Mouse (Mus musculus): ENCODE measurements around the gene Ldah. TPM values are rescaled to one million over a fixed set of nuclear protein-coding genes. Genes with fewer than 3 reads are reported as not detected.
"Not testable (repeated sequence)": the region's sequence is repeated elsewhere in the genome, so short reads cannot be mapped to it uniquely, and the experiment has no call there.

The Ldah gene
- polyA plus RNA-seq (2015; fragmentation: Nextera tagmentation; extraction: Ambion mirVana), result 36.5 and 43.0 TPM in 2 replicates

DNA sequence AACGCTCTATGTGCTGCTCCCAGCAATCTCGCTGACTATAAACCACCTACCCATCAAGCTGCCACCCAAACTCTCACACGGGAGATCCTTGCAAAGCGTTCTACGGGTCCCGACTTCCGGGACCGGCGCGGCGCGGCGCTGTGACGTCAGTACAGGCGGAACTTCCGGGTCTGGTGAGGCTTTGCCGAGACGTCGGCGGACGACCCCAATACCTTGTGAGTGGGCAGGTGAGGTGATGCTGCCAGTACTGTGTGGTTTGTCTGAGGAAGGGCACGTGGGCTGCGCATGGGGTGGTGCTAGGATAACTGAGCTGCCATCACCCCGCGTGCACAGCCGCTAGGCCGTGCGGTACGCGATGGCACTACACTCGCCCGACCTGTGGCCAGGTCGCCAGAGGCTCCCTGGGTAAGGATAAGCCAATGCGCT lies at the start of gene Ldah:
TSS of gene Ldah (plus strand) at position 130 of the 426 bp plus-strand sequence.
- H3K4me2 ChIP-seq (ENCODE audit: low read depth, low read length), result peak within 1 kb of the TSS; percentile 80
- under 1% methylated on average over 34 of the region's 34 CpGs for WGBS
- H3K4me3 ChIP-seq (ENCODE audit: low read length), result peak within 1 kb of the TSS; percentile 93
- peak within 1 kb of the TSS; percentile 84 for H3K9ac ChIP-seq (ENCODE audit: low read length)
- peaks cover 3% of the 10 kb centered on the region; the same call in 1 of the 2 replicates for H3K36me3 ChIP-seq (ENCODE audit: control insufficient read depth, insufficient read depth)
- peak within 1 kb of the TSS; percentile 32; the same call in 1 of the 2 replicates for H3K27ac ChIP-seq (ENCODE audit: low read length)
- ATAC-seq (replicated peaks; ENCODE audit: extremely low read depth, insufficient read depth, low FRiP score), result peak; percentile 91
- no peaks in the 10 kb centered on the region for H3K9me3 ChIP-seq (replicated peaks; ENCODE audit: control insufficient read depth, low read length)
- peaks cover 6% of the 10 kb centered on the region for H3K4me1 ChIP-seq (ENCODE audit: control insufficient read depth, insufficient read depth, low read length)
- no peaks in the 10 kb centered on the region for H3K27me3 ChIP-seq (ENCODE audit: control insufficient read depth, insufficient read depth, low read length)

DNA sequence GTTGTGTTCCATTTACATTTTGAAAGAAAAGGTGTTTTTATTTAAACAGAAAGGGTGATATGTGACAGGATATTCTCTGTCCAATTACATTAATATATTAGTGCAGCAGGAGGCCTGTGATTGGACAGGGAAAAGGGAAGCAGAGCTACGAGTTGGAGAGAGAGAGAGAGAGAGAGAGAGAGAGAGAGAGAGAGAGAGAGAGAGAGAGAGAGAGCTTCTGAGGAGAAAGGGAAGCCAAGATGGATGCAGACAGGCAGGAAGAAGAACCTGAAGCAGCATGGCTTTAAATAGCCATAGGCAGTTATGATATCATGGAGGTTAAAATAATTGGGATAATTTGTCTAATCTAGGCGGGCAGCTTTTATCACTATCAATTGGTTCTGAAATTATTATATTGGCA lies 40.2 kb upstream of the Ldah start:
- no peak overlapping the region for H3K27ac ChIP-seq (ENCODE audit: low read length)
- no peak for ATAC-seq (replicated peaks; ENCODE audit: extremely low read depth, insufficient read depth, low FRiP score)
- H3K9ac ChIP-seq (ENCODE audit: low read length), result no peak overlapping the region
- H3K4me3 ChIP-seq (ENCODE audit: low read length), result no peak overlapping the region
- no peaks in the 10 kb centered on the region for H3K36me3 ChIP-seq (ENCODE audit: control insufficient read depth, insufficient read depth)
- H3K27me3 ChIP-seq (ENCODE audit: control insufficient read depth, insufficient read depth, low read length), result no peaks in the 10 kb centered on the region
- H3K4me1 ChIP-seq (ENCODE audit: control insufficient read depth, insufficient read depth, low read length), result no peaks in the 10 kb centered on the region
- WGBS, result 65% methylated on average over 2 of the region's 2 CpGs
- H3K9me3 ChIP-seq (replicated peaks; ENCODE audit: control insufficient read depth, low read length), result no peaks in the 10 kb centered on the region
- H3K4me2 ChIP-seq (ENCODE audit: low read depth, low read length), result no peak overlapping the region

DNA sequence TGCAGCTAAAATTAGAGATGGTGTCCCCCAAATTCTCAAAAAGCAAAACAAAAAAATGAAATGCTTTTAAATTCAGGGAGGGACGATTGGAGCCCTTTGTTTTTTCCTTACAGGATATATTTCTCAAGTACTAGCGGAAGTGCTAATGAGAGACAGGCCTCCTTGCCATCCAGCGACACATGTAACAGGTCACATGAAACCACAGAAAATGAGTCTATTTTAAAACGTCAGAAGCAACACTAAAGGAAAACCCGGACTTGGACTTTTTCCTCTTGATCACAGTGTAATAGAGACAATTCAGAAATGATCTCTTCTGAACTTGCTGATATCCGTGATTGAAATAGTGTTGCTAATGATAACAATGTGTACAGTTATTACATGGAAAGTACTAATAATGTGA lies 27.0 kb upstream of the Ldah start:
- Histone ChIP-seq H3K4me1 (ENCODE audit: control insufficient read depth, insufficient read depth, low read length) (peaks cover 3% of the 10 kb centered on the region; the same call in 1 of the 2 replicates), H3K36me3 (ENCODE audit: control insufficient read depth, insufficient read depth) (no peaks in the 10 kb centered on the region), H3K27me3 (ENCODE audit: control insufficient read depth, insufficient read depth, low read length) (no peaks in the 10 kb centered on the region), H3K4me3 (ENCODE audit: low read length) (no peak overlapping the region), H3K9ac (ENCODE audit: low read length) (no peak overlapping the region), H3K9me3 (replicated peaks; ENCODE audit: control insufficient read depth, low read length) (no peaks in the 10 kb centered on the region), H3K4me2 (ENCODE audit: low read depth, low read length) (no peak overlapping the region), H3K27ac (ENCODE audit: low read length) (no peak overlapping the region)
- WGBS, result 55% methylated on average over 6 of the region's 6 CpGs
- no peak for ATAC-seq (replicated peaks; ENCODE audit: extremely low read depth, insufficient read depth, low FRiP score)

DNA sequence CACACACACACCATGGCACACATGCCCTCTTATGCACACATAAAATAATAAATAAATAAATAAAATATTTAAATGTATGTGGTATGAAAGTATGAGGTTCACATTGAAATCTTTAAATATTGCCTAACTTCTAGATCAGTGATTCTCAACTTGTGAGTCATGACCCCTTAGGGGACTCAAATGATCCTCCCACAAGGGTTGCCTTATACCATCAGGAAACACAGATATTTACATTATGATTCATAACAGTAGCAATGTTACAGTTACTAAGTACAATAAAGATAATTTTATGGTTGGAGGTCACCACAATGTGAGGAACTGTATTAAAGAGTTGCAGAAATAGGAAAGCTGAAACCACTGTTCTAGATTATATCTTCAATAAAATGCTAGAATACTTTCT lies 26.2 kb upstream of the Ldah start:
- Histone ChIP-seq H3K4me1 (ENCODE audit: control insufficient read depth, insufficient read depth, low read length) (peaks cover 3% of the 10 kb centered on the region; the same call in 1 of the 2 replicates), H3K9me3 (replicated peaks; ENCODE audit: control insufficient read depth, low read length) (no peaks in the 10 kb centered on the region), H3K27me3 (ENCODE audit: control insufficient read depth, insufficient read depth, low read length) (no peaks in the 10 kb centered on the region), H3K4me3 (ENCODE audit: low read length) (no peak overlapping the region), H3K9ac (ENCODE audit: low read length) (no peak overlapping the region), H3K4me2 (ENCODE audit: low read depth, low read length) (no peak overlapping the region), H3K27ac (ENCODE audit: low read length) (no peak overlapping the region), H3K36me3 (ENCODE audit: control insufficient read depth, insufficient read depth) (no peaks in the 10 kb centered on the region)
- no peak for ATAC-seq (replicated peaks; ENCODE audit: extremely low read depth, insufficient read depth, low FRiP score)

DNA sequence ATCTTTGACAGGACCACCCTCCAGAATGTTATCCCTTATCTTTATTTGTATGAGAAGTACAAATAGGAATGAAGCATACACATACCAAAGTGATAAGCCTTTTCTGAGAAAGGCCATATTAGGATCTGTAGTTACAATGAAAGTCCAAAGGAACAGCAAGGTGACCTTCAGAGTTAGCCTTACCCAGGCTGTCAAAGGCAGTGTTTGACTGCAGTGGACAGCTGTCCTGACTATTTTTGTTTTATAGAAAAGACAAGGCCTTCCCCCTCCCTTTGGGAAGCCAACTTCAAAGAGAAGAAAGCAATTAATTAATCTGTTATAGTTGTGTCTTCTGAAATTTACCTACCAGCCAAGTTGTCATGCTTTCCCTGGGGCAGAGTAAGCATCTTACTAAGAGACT lies 23.4 kb upstream of the Ldah start:
- no peak; the same call in 1 of the 2 replicates for ATAC-seq (replicated peaks; ENCODE audit: extremely low read depth, insufficient read depth, low FRiP score)
- no peaks in the 10 kb centered on the region for H3K36me3 ChIP-seq (ENCODE audit: control insufficient read depth, insufficient read depth)
- H3K4me2 ChIP-seq (ENCODE audit: low read depth, low read length), result no peak overlapping the region
- H3K4me1 ChIP-seq (ENCODE audit: control insufficient read depth, insufficient read depth, low read length), result peaks cover 3% of the 10 kb centered on the region; the same call in 1 of the 2 replicates
- H3K9ac ChIP-seq (ENCODE audit: low read length), result no peak overlapping the region
- peak overlapping the region; percentile 13; the same call in 1 of the 2 replicates for H3K27ac ChIP-seq (ENCODE audit: low read length)
- no peaks in the 10 kb centered on the region for H3K27me3 ChIP-seq (ENCODE audit: control insufficient read depth, insufficient read depth, low read length)
- no peak overlapping the region for H3K4me3 ChIP-seq (ENCODE audit: low read length)
- no peaks in the 10 kb centered on the region for H3K9me3 ChIP-seq (replicated peaks; ENCODE audit: control insufficient read depth, low read length)

DNA sequence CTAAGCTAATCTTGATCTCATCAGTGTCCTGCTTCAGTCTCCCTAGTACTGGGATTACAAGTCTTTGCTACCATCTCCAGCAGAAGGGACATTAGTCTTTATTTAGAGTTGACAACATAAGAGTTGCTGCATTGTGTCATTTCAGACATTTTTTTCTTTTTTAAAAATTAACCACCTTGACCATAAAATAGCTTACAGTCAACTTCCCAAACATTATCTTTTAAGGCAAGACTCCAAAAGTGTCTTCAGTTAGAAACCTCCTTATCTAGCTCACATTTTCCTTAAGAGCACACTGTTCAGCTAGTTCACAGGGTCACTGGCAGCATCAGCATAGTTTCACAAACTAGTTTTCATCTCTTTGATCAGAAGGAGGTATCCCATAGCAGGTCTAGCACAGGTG lies 19.7 kb upstream of the Ldah start:
- no peak overlapping the region for H3K9ac ChIP-seq (ENCODE audit: low read length)
- H3K4me1 ChIP-seq (ENCODE audit: control insufficient read depth, insufficient read depth, low read length), result peaks cover 3% of the 10 kb centered on the region; the same call in 1 of the 2 replicates
- no peak overlapping the region for H3K27ac ChIP-seq (ENCODE audit: low read length)
- no peaks in the 10 kb centered on the region for H3K27me3 ChIP-seq (ENCODE audit: control insufficient read depth, insufficient read depth, low read length)
- no peaks in the 10 kb centered on the region for H3K9me3 ChIP-seq (replicated peaks; ENCODE audit: control insufficient read depth, low read length)
- ATAC-seq (replicated peaks; ENCODE audit: extremely low read depth, insufficient read depth, low FRiP score), result no peak
- no peak overlapping the region for H3K4me2 ChIP-seq (ENCODE audit: low read depth, low read length)
- no peak overlapping the region for H3K4me3 ChIP-seq (ENCODE audit: low read length)
- H3K36me3 ChIP-seq (ENCODE audit: control insufficient read depth, insufficient read depth), result no peaks in the 10 kb centered on the region

DNA sequence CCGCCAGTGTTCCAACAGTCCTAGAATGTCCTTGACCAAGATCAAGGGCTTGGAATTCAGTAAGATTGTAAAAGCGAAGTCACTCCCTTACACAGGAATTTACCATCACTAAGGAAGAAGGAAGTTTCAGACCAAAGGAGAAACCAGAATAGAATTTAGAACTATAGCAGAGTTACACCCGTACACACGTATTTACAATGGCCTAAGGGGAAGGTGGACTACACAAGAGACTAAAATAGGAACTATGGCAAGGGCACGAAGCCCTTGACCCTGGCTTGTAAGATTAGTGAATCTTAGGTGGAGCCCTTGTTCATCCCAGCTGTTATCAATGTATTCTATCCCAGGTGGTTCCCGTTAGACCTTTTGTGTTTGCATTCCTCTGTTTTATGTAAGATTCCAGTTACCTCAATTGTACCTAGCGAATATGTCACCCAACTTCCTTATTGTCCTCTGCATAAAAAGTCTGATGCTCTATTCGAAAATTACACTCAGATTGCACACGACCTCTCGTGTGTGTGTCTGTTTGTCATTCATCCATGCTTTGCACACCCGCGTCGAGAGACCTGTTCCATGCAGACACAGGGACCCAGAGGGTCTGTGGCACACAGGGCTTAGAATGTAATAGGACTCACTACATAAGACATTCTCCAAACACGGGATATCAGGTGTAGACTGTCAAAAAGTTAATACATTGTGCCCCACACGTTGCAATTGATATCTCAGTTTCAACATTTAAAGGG lies 18.9 kb upstream of the Ldah start:
- H3K4me2 ChIP-seq (ENCODE audit: low read depth, low read length); H3K4me1 ChIP-seq (ENCODE audit: control insufficient read depth, insufficient read depth, low read length); H3K27ac ChIP-seq (ENCODE audit: low read length); H3K36me3 ChIP-seq (ENCODE audit: control insufficient read depth, insufficient read depth); H3K27me3 ChIP-seq (ENCODE audit: control insufficient read depth, insufficient read depth, low read length); H3K4me3 ChIP-seq (ENCODE audit: low read length); H3K9me3 ChIP-seq (replicated peaks; ENCODE audit: control insufficient read depth, low read length); ATAC-seq (replicated peaks; ENCODE audit: extremely low read depth, insufficient read depth, low FRiP score); H3K9ac ChIP-seq (ENCODE audit: low read length): not testable (repeated sequence)
- 83% methylated on average over 15 of the region's 15 CpGs for WGBS

DNA sequence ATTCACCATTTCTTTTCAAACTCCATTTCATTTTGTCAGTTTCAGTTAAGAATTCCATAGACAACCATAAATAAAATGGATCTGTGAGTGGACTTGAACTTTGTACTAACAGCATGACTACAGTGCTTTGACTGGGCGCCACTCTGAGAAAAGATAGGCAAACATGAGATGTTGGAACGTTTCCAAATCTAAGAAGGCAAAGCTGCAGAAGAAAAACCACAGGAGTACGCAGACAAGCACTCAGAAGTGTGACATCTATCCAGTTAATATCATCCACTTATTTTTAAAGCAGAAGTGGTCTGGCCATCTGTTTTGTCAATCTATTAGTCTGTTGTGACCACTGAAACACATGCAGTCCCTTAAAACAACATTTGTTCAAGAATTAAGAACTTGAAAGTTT lies 18.2 kb upstream of the Ldah start:
- peaks cover under 1% of the 10 kb centered on the region; the same call in 1 of the 2 replicates for H3K4me1 ChIP-seq (ENCODE audit: control insufficient read depth, insufficient read depth, low read length)
- no peak overlapping the region for H3K4me3 ChIP-seq (ENCODE audit: low read length)
- no peak overlapping the region for H3K9ac ChIP-seq (ENCODE audit: low read length)
- no peak overlapping the region for H3K27ac ChIP-seq (ENCODE audit: low read length)
- no peaks in the 10 kb centered on the region for H3K36me3 ChIP-seq (ENCODE audit: control insufficient read depth, insufficient read depth)
- WGBS, result 38% methylated on average over 3 of the region's 3 CpGs
- no peaks in the 10 kb centered on the region for H3K27me3 ChIP-seq (ENCODE audit: control insufficient read depth, insufficient read depth, low read length)
- H3K4me2 ChIP-seq (ENCODE audit: low read depth, low read length), result no peak overlapping the region
- no peak for ATAC-seq (replicated peaks; ENCODE audit: extremely low read depth, insufficient read depth, low FRiP score)
- no peaks in the 10 kb centered on the region for H3K9me3 ChIP-seq (replicated peaks; ENCODE audit: control insufficient read depth, low read length)

DNA sequence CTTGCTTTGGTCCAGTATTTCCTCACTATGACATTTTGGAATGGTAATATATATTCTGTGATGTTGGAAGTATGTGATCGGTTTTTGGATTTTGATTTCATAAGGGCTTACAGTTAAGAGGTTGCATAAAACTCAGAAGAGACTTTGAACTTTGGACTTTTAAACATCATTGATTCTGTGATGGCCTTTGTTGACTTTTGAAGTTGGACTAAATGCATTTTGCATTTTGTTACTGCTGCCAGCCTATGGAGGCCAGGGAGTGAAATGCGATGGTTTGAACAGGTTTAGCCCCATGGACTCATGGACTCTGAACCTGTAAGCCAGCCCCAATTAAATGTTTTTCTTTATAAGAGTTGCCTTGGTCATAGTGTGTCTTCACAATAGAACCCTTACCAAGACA lies 2.2 kb upstream of the Ldah start:
- H3K4me3 ChIP-seq (ENCODE audit: low read length), result no peak overlapping the region
- H3K27me3 ChIP-seq (ENCODE audit: control insufficient read depth, insufficient read depth, low read length), result no peaks in the 10 kb centered on the region
- H3K36me3 ChIP-seq (ENCODE audit: control insufficient read depth, insufficient read depth), result no peaks in the 10 kb centered on the region
- WGBS, result 79% methylated on average over 2 of the region's 2 CpGs
- H3K27ac ChIP-seq (ENCODE audit: low read length), result no peak overlapping the region
- peaks cover 6% of the 10 kb centered on the region for H3K4me1 ChIP-seq (ENCODE audit: control insufficient read depth, insufficient read depth, low read length)
- H3K4me2 ChIP-seq (ENCODE audit: low read depth, low read length), result no peak overlapping the region
- no peak overlapping the region for H3K9ac ChIP-seq (ENCODE audit: low read length)
- no peaks in the 10 kb centered on the region for H3K9me3 ChIP-seq (replicated peaks; ENCODE audit: control insufficient read depth, low read length)
- ATAC-seq (replicated peaks; ENCODE audit: extremely low read depth, insufficient read depth, low FRiP score), result no peak
